Mouse (Mus musculus) lung, postnatal 0 days (tissue): ENCODE measurements around the gene Cacna2d3.

Source experiments
- CTCF ChIP-seq: IDR thresholded peaks from 2 replicates; pipeline ENCODE4 v1.5.1; 2016; ENCODE audit warnings: antibody characterized with exemption, mild to moderate bottlenecking
- EP300 ChIP-seq: IDR thresholded peaks from 2 replicates; pipeline ENCODE4 v1.6.1; 2016; ENCODE audit warnings: antibody characterized with exemption, mild to moderate bottlenecking, control low read depth

DNA sequence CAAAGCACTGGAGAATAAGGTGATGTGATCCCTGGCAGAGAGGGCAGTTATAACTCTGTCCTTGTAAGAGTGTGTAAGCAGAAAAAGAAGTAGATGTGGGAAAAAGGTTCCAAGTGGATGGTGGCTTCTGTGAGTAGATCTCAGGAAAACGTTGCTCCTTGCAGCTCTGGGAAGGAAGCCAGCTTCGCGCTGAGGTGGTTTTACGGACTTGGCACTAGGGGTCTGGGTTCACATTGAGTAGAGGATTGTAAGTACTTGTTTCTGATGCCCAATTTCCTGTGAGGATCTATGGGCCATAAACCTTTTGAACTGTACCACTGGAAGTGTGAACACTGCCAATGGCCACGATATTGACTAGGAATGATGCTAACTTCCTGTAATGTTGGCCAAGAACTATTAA lies 354.8 kb downstream of the Cacna2d3 start:
- TF ChIP-seq CTCF = no peak
- no peak for TF ChIP-seq EP300
